ENCODE assay signal across 8 mouse cellular contexts in the genomic region with DNA sequence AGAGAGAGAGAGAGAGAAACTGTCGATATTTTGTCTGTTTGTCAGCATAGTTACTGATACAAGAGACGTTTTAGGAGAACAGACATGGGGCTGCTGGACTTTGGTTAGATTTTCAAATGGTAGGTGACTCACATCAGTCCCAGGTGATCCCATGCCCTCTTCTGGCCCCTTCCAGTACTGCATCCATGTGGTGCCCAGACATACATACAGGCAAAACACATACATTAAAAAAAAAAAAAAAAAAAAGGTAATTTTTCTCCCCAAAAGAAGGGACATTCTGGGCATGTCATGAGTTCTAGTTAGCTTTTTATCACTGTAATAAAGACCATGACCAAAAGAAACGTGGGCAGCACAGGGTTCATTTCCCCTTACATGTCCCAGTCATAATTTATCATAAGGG.
A peak's percentile ranks its signal among the peaks of the same experiment; 100 is the strongest.
DNase-seq lines count a peak whose midpoint lies in the region.

No protein-coding gene starts in this region.

- intact Hi-C loops in gastrocnemius, postnatal 14 days (cut with DNase I; ENCODE audit: low total_unique reads) = loop anchor here (5.0 to 10.0 kb wide), 2 partner anchors 103 to 576 kb away; no protein-coding TSS in a partner anchor

- DNase-seq in gastrocnemius, adult 18-20 months (ENCODE audit: low spot score) = peak; percentile 58
- DNase-seq in gastrocnemius, postnatal 14 days = no peak
- DNase-seq in urinary bladder, postnatal 14 days (ENCODE audit: low spot score) = peak; percentile 41
- no peak for DNase-seq in urinary bladder, adult 2 months (ENCODE audit: low spot score)
- DNase-seq in embryo, embryonic 11 days = peak; percentile 56
- peak; percentile 51 for DNase-seq in kidney, postnatal 14 days
- peak; percentile 48 for DNase-seq in lung, postnatal 25 days (ENCODE audit: low spot score)
- DNase-seq in thymus, postnatal 4 days = peak; percentile 76

Comparison
In these comparisons a context has a peak if more than half of its experiments do, and no peak if none do; other contexts are left out.
1. DNase-seq: peak in gastrocnemius, adult 18-20 months (single experiment), urinary bladder, postnatal 14 days (single experiment), embryo, embryonic 11 days (single experiment), kidney, postnatal 14 days (single experiment), lung, postnatal 25 days (single experiment) and thymus, postnatal 4 days (single experiment); none in gastrocnemius, postnatal 14 days (single experiment) and urinary bladder, adult 2 months (single experiment).